Mouse (Mus musculus): ENCODE results near the gene Dnajb13. TPM values are rescaled to one million over a fixed set of nuclear protein-coding genes. Genes with fewer than 3 reads are reported as not detected.

Dnajb13 gene
- polyA plus RNA-seq, 1 experiment from 2014 or later = 4.7 TPM

- H3K36me3 ChIP-seq (ENCODE audit: control insufficient read depth, insufficient read depth, low read length) = no peaks in the 10 kb centered on the region
These were observed 9.9 kb upstream of the Dnajb13 start for GRCm38 (mm10) chr7:100524669-100525068.

GRCm38 (mm10) chr7:100522222-100522621 lies 7.5 kb upstream of the Dnajb13 start:
- Histone ChIP-seq H3K9me3 (ENCODE audit: control insufficient read depth, low read length) (no peaks in the 10 kb centered on the region), H3K36me3 (ENCODE audit: control insufficient read depth, insufficient read depth, low read length) (no peaks in the 10 kb centered on the region), H3K27me3 (replicated peaks; ENCODE audit: control insufficient read depth, insufficient read depth, low read length) (no peaks in the 10 kb centered on the region), H3K4me3 (ENCODE audit: low read depth, low read length) (no peak overlapping the region), H3K9ac (ENCODE audit: low read depth, low read length) (no peak overlapping the region), H3K4me2 (ENCODE audit: low read depth, low read length) (no peak overlapping the region), H3K4me1 (ENCODE audit: control insufficient read depth, insufficient read depth, low read length) (no peaks in the 10 kb centered on the region), H3K27ac (replicated peaks; ENCODE audit: low read depth, low read length) (no peak overlapping the region)
- 76% methylated on average over 3 of the region's 3 CpGs for WGBS
- DNase-seq (ENCODE audit: low spot score) = no peak
- no peak for ATAC-seq (ENCODE audit: low read depth)

More at GRCm38 (mm10) chr7:100524669-100525068, 9.9 kb upstream of the Dnajb13 start:
- Histone ChIP-seq H3K9me3 (ENCODE audit: control insufficient read depth, low read length) (no peaks in the 10 kb centered on the region), H3K9ac (ENCODE audit: low read depth, low read length) (no peak overlapping the region), H3K27ac (replicated peaks; ENCODE audit: low read depth, low read length) (no peak overlapping the region), H3K4me3 (ENCODE audit: low read depth, low read length) (no peak overlapping the region), H3K4me2 (ENCODE audit: low read depth, low read length) (no peak overlapping the region), H3K27me3 (replicated peaks; ENCODE audit: control insufficient read depth, insufficient read depth, low read length) (no peaks in the 10 kb centered on the region), H3K4me1 (ENCODE audit: control insufficient read depth, insufficient read depth, low read length) (no peaks in the 10 kb centered on the region)
- 64% methylated on average over 8 of the region's 8 CpGs for WGBS
- ATAC-seq (ENCODE audit: low read depth) (no peak), DNase-seq (ENCODE audit: low spot score) (no peak)

- peak; percentile 75 for DNase-seq (ENCODE audit: low spot score)
- peak overlapping the region; percentile 38; the same call in 1 of the 2 replicates for H3K4me2 ChIP-seq (ENCODE audit: low read depth, low read length)
- ATAC-seq (ENCODE audit: low read depth) = peak; percentile 68
- H3K36me3 ChIP-seq (ENCODE audit: control insufficient read depth, insufficient read depth, low read length) = no peaks in the 10 kb centered on the region
- H3K9ac ChIP-seq (ENCODE audit: low read depth, low read length) = no peak overlapping the region
- H3K27ac ChIP-seq (replicated peaks; ENCODE audit: low read depth, low read length) = no peak overlapping the region
- no peaks in the 10 kb centered on the region for H3K9me3 ChIP-seq (ENCODE audit: control insufficient read depth, low read length)
- no peaks in the 10 kb centered on the region for H3K4me1 ChIP-seq (ENCODE audit: control insufficient read depth, insufficient read depth, low read length)
- no peak overlapping the region for H3K4me3 ChIP-seq (ENCODE audit: low read depth, low read length)
- 27% methylated on average over 10 of the region's 10 CpGs for WGBS
- no peaks in the 10 kb centered on the region for H3K27me3 ChIP-seq (replicated peaks; ENCODE audit: control insufficient read depth, insufficient read depth, low read length)
These were observed 6.0 kb upstream of the Dnajb13 start for GRCm38 (mm10) chr7:100520663-100521285.

GRCm38 (mm10) chr7:100520204-100520603 lies 5.4 kb upstream of the Dnajb13 start:
- WGBS = 68% methylated on average over 7 of the region's 7 CpGs
- no peak overlapping the region for H3K4me2 ChIP-seq (ENCODE audit: low read depth, low read length)
- no peak for ATAC-seq (ENCODE audit: low read depth)

GRCm38 (mm10) chr7:100511602-100512001 lies 3.2 kb downstream of the Dnajb13 start:
- no peaks in the 10 kb centered on the region for H3K27me3 ChIP-seq (replicated peaks; ENCODE audit: control insufficient read depth, insufficient read depth, low read length)
- 72% methylated on average over 8 of the region's 8 CpGs for WGBS
- no peaks in the 10 kb centered on the region for H3K36me3 ChIP-seq (ENCODE audit: control insufficient read depth, insufficient read depth, low read length)
- H3K9ac ChIP-seq (ENCODE audit: low read depth, low read length) = no peak overlapping the region
- no peaks in the 10 kb centered on the region for H3K4me1 ChIP-seq (ENCODE audit: control insufficient read depth, insufficient read depth, low read length)
- H3K4me3 ChIP-seq (ENCODE audit: low read depth, low read length) = no peak overlapping the region
- ATAC-seq (ENCODE audit: low read depth) (no peak), DNase-seq (ENCODE audit: low spot score) (no peak)
- H3K27ac ChIP-seq (replicated peaks; ENCODE audit: low read depth, low read length) = no peak overlapping the region
- no peak overlapping the region for H3K4me2 ChIP-seq (ENCODE audit: low read depth, low read length)
- no peaks in the 10 kb centered on the region for H3K9me3 ChIP-seq (ENCODE audit: control insufficient read depth, low read length)

More at GRCm38 (mm10) chr7:100520204-100520603, 5.4 kb upstream of the Dnajb13 start:
- no peak for DNase-seq (ENCODE audit: low spot score)
- no peaks in the 10 kb centered on the region for H3K4me1 ChIP-seq (ENCODE audit: control insufficient read depth, insufficient read depth, low read length)
- H3K27ac ChIP-seq (replicated peaks; ENCODE audit: low read depth, low read length) = no peak overlapping the region
- no peaks in the 10 kb centered on the region for H3K36me3 ChIP-seq (ENCODE audit: control insufficient read depth, insufficient read depth, low read length)
- H3K9me3 ChIP-seq (ENCODE audit: control insufficient read depth, low read length) = no peaks in the 10 kb centered on the region
- no peaks in the 10 kb centered on the region for H3K27me3 ChIP-seq (replicated peaks; ENCODE audit: control insufficient read depth, insufficient read depth, low read length)
- H3K9ac ChIP-seq (ENCODE audit: low read depth, low read length) = no peak overlapping the region
- H3K4me3 ChIP-seq (ENCODE audit: low read depth, low read length) = no peak overlapping the region

- H3K27me3 ChIP-seq (replicated peaks; ENCODE audit: control insufficient read depth, insufficient read depth, low read length) = no peaks in the 10 kb centered on the region
- ATAC-seq (ENCODE audit: low read depth) = no peak
- 76% methylated on average over 3 of the region's 3 CpGs for WGBS
- H3K9me3 ChIP-seq (ENCODE audit: control insufficient read depth, low read length) = no peaks in the 10 kb centered on the region
- H3K4me1 ChIP-seq (ENCODE audit: control insufficient read depth, insufficient read depth, low read length) = no peaks in the 10 kb centered on the region
- no peaks in the 10 kb centered on the region for H3K36me3 ChIP-seq (ENCODE audit: control insufficient read depth, insufficient read depth, low read length)
- no peak overlapping the region for H3K4me2 ChIP-seq (ENCODE audit: low read depth, low read length)
- no peak overlapping the region for H3K27ac ChIP-seq (replicated peaks; ENCODE audit: low read depth, low read length)
- no peak for DNase-seq (ENCODE audit: low spot score)
- no peak overlapping the region for H3K4me3 ChIP-seq (ENCODE audit: low read depth, low read length)
- H3K9ac ChIP-seq (ENCODE audit: low read depth, low read length) = no peak overlapping the region
These were observed 6.1 kb downstream of the Dnajb13 start for GRCm38 (mm10) chr7:100508670-100509069.

GRCm38 (mm10) chr7:100506494-100506893 lies 8.3 kb downstream of the Dnajb13 start:
- WGBS = 71% methylated on average over 4 of the region's 4 CpGs
- ATAC-seq (ENCODE audit: low read depth) (no peak), DNase-seq (ENCODE audit: low spot score) (no peak)
- Histone ChIP-seq H3K4me3 (ENCODE audit: low read depth, low read length) (no peak overlapping the region), H3K4me2 (ENCODE audit: low read depth, low read length) (no peak overlapping the region), H3K9me3 (ENCODE audit: control insufficient read depth, low read length) (no peaks in the 10 kb centered on the region), H3K27me3 (replicated peaks; ENCODE audit: control insufficient read depth, insufficient read depth, low read length) (no peaks in the 10 kb centered on the region), H3K36me3 (ENCODE audit: control insufficient read depth, insufficient read depth, low read length) (no peaks in the 10 kb centered on the region), H3K27ac (replicated peaks; ENCODE audit: low read depth, low read length) (no peak overlapping the region), H3K9ac (ENCODE audit: low read depth, low read length) (no peak overlapping the region), H3K4me1 (ENCODE audit: control insufficient read depth, insufficient read depth, low read length) (no peaks in the 10 kb centered on the region)

GRCm38 (mm10) chr7:100504740-100505487 lies 9.8 kb downstream of the Dnajb13 start:
- Histone ChIP-seq H3K9ac (ENCODE audit: low read depth, low read length) (no peak overlapping the region), H3K36me3 (ENCODE audit: control insufficient read depth, insufficient read depth, low read length) (no peaks in the 10 kb centered on the region), H3K9me3 (ENCODE audit: control insufficient read depth, low read length) (no peaks in the 10 kb centered on the region), H3K4me3 (ENCODE audit: low read depth, low read length) (no peak overlapping the region), H3K27me3 (replicated peaks; ENCODE audit: control insufficient read depth, insufficient read depth, low read length) (no peaks in the 10 kb centered on the region), H3K4me2 (ENCODE audit: low read depth, low read length) (no peak overlapping the region), H3K27ac (replicated peaks; ENCODE audit: low read depth, low read length) (no peak overlapping the region), H3K4me1 (ENCODE audit: control insufficient read depth, insufficient read depth, low read length) (no peaks in the 10 kb centered on the region)
- DNase-seq (ENCODE audit: low spot score) (no peak), ATAC-seq (ENCODE audit: low read depth) (no peak)
- 79% methylated on average over 13 of the region's 13 CpGs for WGBS

All from embryonic facial prominence, embryonic 14.5 days (tissue).